Mouse (Mus musculus): ENCODE results near the gene Gfpt2.
"Not testable (repeated sequence)": the region's sequence is repeated elsewhere in the genome, so short reads cannot be mapped to it uniquely, and the experiment has no call there.

The Gfpt2 gene

GRCm38 (mm10) chr11:49794342-49795144, 565 bp downstream of the Gfpt2 start:
- DNase-seq: no peak

GRCm38 (mm10) chr11:49798931-49799330, 5.0 kb downstream of the Gfpt2 start:
- no peak for DNase-seq

- no peak for DNase-seq
These were observed 7.5 kb downstream of the Gfpt2 start for GRCm38 (mm10) chr11:49801516-49801915.

- DNase-seq: no peak
These were observed 9.8 kb downstream of the Gfpt2 start for GRCm38 (mm10) chr11:49803801-49804200.

GRCm38 (mm10) chr11:49806218-49806617, 12.2 kb downstream of the Gfpt2 start:
- no peak for DNase-seq

- DNase-seq: no peak
These were observed 15.0 kb downstream of the Gfpt2 start for GRCm38 (mm10) chr11:49808946-49809345.

GRCm38 (mm10) chr11:49810696-49811095, 16.7 kb downstream of the Gfpt2 start:
- not testable (repeated sequence) for DNase-seq

GRCm38 (mm10) chr11:49811099-49811541, 17.1 kb downstream of the Gfpt2 start:
- DNase-seq: peak; percentile 32

GRCm38 (mm10) chr11:49811879-49812278, 17.9 kb downstream of the Gfpt2 start:
- no peak for DNase-seq

- peak; percentile 92 for DNase-seq
These were observed 25.0 kb downstream of the Gfpt2 start for GRCm38 (mm10) chr11:49818869-49819566.

GRCm38 (mm10) chr11:49819676-49820075, 25.7 kb downstream of the Gfpt2 start:
- DNase-seq: peak; percentile 32

- no peak for DNase-seq
These were observed 26.9 kb downstream of the Gfpt2 start for GRCm38 (mm10) chr11:49820928-49821327.

GRCm38 (mm10) chr11:49821546-49821945, 27.6 kb downstream of the Gfpt2 start:
- no peak for DNase-seq

GRCm38 (mm10) chr11:49822337-49822736, 28.4 kb downstream of the Gfpt2 start:
- DNase-seq: no peak

GRCm38 (mm10) chr11:49824896-49825295, 30.9 kb downstream of the Gfpt2 start:
- peak; percentile 36 for DNase-seq

- no peak for DNase-seq
These were observed 33.3 kb downstream of the Gfpt2 start for GRCm38 (mm10) chr11:49827243-49827642.

GRCm38 (mm10) chr11:49829176-49829745, 35.3 kb downstream of the Gfpt2 start:
- no peak for DNase-seq

GRCm38 (mm10) chr11:49831980-49832379, 38.0 kb downstream of the Gfpt2 start:
- no peak for DNase-seq

- no peak for DNase-seq
These were observed 39.0 kb downstream of the Gfpt2 start for GRCm38 (mm10) chr11:49832962-49833361.

GRCm38 (mm10) chr11:49834248-49834647, 40.3 kb downstream of the Gfpt2 start:
- DNase-seq: no peak

- DNase-seq: no peak
These were observed 41.4 kb downstream of the Gfpt2 start for GRCm38 (mm10) chr11:49835257-49835956.

- no peak for DNase-seq
These were observed 43.9 kb downstream of the Gfpt2 start for GRCm38 (mm10) chr11:49837717-49838407.

Measured in right cerebral cortex, adult 18-20 months (tissue).